Mouse (Mus musculus) liver, postnatal 0 days (tissue): ENCODE data around the gene Numb. TPM values are rescaled to one million over a fixed set of nuclear protein-coding genes. Genes with fewer than 3 reads are reported as not detected.

Experiments used
- ATAC-seq: fragments of 200-750 bp; cut with Nextera tagmentation; 2 replicates; pipeline ENCODE4 v1.8.0; 2017; ENCODE audit warnings: mild to moderate bottlenecking, moderate library complexity
- DNase-seq: peaks from one replicate; pipeline ENCODE4 v3.0.0-alpha.2; 2016
- H3K27ac ChIP-seq: fragments of 300-500 bp; sonication (generic); 2 replicates; pipeline ENCODE4 v1.5.1; 2014; ENCODE audit warnings: antibody characterized with exemption, moderate library complexity, mild to moderate bottlenecking, low read depth
- H3K27me3 ChIP-seq: fragments of 300-500 bp; sonication (generic); 2 replicates; pipeline ENCODE4 v1.6.1; 2014; ENCODE audit warnings: low read length, control low read depth, mixed read lengths; ENCODE audit not compliant: insufficient read depth
- H3K36me3 ChIP-seq: fragments of 300-500 bp; sonication (generic); replicated peaks from 2 replicates; pipeline ENCODE4 v1.6.1; 2014; ENCODE audit warnings: mild to moderate bottlenecking, control low read depth, low read length, moderate library complexity, mixed read lengths; ENCODE audit not compliant: insufficient read depth
- H3K4me1 ChIP-seq: fragments of 300-500 bp; sonication (generic); 2 replicates; pipeline ENCODE4 v1.6.1; 2014; ENCODE audit warnings: antibody characterized with exemption, mild to moderate bottlenecking, control low read depth; ENCODE audit not compliant: insufficient read depth
- H3K4me2 ChIP-seq: fragments of 300-500 bp; sonication (generic); 2 replicates; pipeline ENCODE4 v1.6.1; 2014; ENCODE audit warnings: low read depth, mild to moderate bottlenecking, low read length, moderate library complexity, mixed read lengths
- H3K4me3 ChIP-seq: fragments of 300-500 bp; sonication (generic); 2 replicates; pipeline ENCODE4 v1.5.1; 2014; ENCODE audit warnings: low read depth, low read length
- H3K9ac ChIP-seq: fragments of 300-500 bp; sonication (generic); replicated peaks from 2 replicates; pipeline ENCODE4 v1.6.1; 2014; ENCODE audit warnings: mild to moderate bottlenecking, moderate library complexity
- H3K9me3 ChIP-seq: fragments of 300-500 bp; sonication (generic); 2 replicates; pipeline ENCODE4 v1.6.1; 2016; ENCODE audit warnings: mild to moderate bottlenecking, control low read depth, low read length, mixed read lengths
- CTCF ChIP-seq: sonication (generic); IDR thresholded peaks from 2 replicates; pipeline ENCODE4 v1.5.1; 2016; ENCODE audit warnings: antibody characterized with exemption, low read depth
- EP300 ChIP-seq: IDR thresholded peaks from 2 replicates; pipeline ENCODE4 v1.6.1; 2016; ENCODE audit warnings: antibody characterized with exemption, low read depth, mild to moderate bottlenecking
- WGBS: fragments of 180-500 bp; shearing (Covaris S2); extraction: QIAGEN DNeasy Blood & Tissue Kit; methylation state at CpG from one replicate; pipeline ENCODE4 v1.1.7; 2014; ENCODE audit not compliant: insufficient replicate concordance; 5-methylcytosine and 5-hydroxymethylcytosine counted together
- polyA plus RNA-seq: library from polyadenylated mRNA; unstranded; fragments of >200 nt; fragmentation: Nextera tagmentation; extraction: Ambion mirVana; gene quantifications from 2 replicates; pipeline ENCODE4 v1.2.1, GENCODE M21; 2015

The Numb gene
- polyA plus RNA-seq, 1 experiment from 2014 or later, result 14.5 TPM

DNA sequence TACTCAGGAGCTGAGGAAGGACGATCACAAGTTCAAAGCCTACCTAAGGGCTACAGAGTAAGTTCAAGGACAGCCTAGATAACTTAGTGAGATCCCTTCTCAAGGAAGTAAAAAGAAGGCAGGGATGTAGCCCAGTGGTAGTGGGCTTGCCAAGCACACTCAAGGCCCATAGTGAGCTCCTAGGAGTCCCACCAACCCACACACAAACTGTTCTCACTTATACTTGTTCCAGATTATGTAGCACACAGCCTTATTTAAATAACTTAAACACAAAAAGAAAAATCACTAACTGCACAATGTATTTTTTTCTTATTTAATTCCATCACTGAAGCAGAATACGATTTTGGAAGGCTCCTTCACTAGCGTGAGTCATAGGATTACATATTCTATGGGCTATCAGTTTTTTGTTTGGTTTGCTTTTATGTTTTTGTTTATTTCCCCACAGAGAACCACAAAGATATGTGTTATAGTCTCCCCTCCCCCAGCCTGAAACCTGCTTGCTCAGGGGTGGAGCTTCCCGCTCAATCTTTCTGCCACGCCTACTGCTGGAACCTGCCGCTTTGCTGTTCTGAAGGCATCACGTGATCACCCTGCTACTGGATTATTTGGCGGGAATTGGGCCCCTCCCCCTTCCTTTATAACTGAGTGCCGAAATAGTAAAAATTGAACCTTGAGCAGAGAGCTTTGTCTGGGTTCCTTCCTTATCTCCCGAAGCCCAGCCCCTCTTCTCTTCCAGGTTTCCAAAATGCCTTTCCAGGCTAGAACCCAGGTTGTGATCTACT is 80.1 kb downstream of the Numb start:
- H3K4me1 ChIP-seq, result no peaks in the 10 kb centered on the region
- no peak for DNase-seq
- H3K4me3 ChIP-seq, result no peak overlapping the region
- no peak for ATAC-seq
- H3K9me3 ChIP-seq, result no peaks in the 10 kb centered on the region
- 85% methylated on average over 10 of the region's 10 CpGs for WGBS
- H3K27me3 ChIP-seq, result no peaks in the 10 kb centered on the region
- H3K9ac ChIP-seq, result no peak overlapping the region
- peaks cover 21% of the 10 kb centered on the region for H3K36me3 ChIP-seq
- H3K27ac ChIP-seq, result no peak overlapping the region
- H3K4me2 ChIP-seq, result no peak overlapping the region
- TF ChIP-seq EP300 (no peak), CTCF (no peak)

DNA sequence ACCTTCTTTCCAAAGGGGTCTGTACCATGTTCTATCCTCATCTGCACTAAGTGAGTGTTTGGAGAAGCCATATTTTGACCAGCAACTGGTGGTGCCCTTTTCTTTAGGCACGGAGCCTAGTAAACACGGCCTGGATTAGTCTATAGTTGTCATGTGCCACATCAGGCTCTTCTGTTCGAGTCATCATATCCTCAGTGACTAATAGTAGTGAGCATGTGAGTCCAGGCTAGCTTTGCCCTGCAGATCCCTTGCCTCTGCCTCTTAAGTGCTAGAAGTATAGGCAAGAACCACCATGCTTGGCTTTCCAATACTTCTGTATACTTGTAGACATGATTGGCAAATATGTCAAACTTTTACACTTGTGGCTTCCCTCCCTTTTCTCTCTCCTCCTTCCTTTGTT is 87.8 kb downstream of the Numb start:
- ATAC-seq (no peak), DNase-seq (no peak)
- no peak overlapping the region for H3K9ac ChIP-seq
- TF ChIP-seq EP300 (no peak), CTCF (no peak)
- WGBS, result 92% methylated on average over 3 of the region's 3 CpGs
- H3K27me3 ChIP-seq, result no peaks in the 10 kb centered on the region
- H3K4me3 ChIP-seq, result no peak overlapping the region
- H3K36me3 ChIP-seq, result peaks cover 28% of the 10 kb centered on the region
- no peaks in the 10 kb centered on the region for H3K9me3 ChIP-seq
- no peaks in the 10 kb centered on the region for H3K4me1 ChIP-seq
- no peak overlapping the region for H3K27ac ChIP-seq
- no peak overlapping the region for H3K4me2 ChIP-seq

DNA sequence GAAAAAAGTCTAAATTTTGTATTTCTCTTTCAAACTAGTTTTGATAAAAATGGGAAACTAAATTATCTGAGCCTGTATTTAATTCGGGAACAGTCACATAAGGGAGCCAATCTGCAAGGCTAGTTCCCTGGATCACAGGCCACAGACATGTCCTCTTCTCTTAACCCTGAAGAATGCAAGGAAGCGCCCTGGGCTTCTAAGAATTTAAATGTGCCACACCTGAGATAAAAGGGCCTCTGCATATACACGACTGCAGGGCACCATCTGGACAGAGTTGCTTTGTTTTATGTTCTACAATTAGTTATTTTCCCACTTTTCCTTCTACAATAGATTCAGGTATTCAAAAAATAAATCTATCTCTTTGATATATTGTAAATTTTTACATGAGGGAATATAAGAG is 91.3 kb downstream of the Numb start:
- ATAC-seq, result no peak

DNA sequence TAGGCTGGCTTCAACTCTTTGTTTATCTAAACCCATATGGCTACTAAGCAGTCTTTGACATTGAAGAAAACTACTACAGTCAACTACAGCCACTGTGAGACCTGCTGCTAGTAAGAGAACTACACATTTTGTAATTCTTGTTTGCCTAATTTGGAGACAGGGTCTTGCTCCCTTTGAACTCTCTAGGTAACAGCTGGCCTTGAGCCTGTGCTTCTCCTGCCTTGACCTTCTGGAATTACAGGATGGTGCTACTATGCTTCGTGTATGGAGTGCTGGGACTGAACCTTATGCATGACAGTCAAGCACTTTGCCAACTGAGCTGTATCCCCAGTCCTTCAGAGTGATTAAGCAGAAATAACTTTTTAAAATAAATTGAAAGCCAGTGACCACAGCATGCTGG is 105.1 kb downstream of the Numb start:
- H3K9me3 ChIP-seq, result no peaks in the 10 kb centered on the region
- H3K27ac ChIP-seq, result no peak overlapping the region
- DNase-seq (no peak), ATAC-seq (no peak)
- no peak overlapping the region for H3K4me3 ChIP-seq
- no peaks in the 10 kb centered on the region for H3K4me1 ChIP-seq
- 54% methylated on average over 1 of the region's 1 CpGs for WGBS
- TF ChIP-seq EP300 (no peak), CTCF (no peak)
- H3K27me3 ChIP-seq, result no peaks in the 10 kb centered on the region
- H3K4me2 ChIP-seq, result no peak overlapping the region
- H3K9ac ChIP-seq, result no peak overlapping the region
- H3K36me3 ChIP-seq, result peaks cover 10% of the 10 kb centered on the region

More for the DNA sequence above, 91.3 kb downstream of the Numb start:
- peaks cover 21% of the 10 kb centered on the region for H3K36me3 ChIP-seq
- H3K9ac ChIP-seq, result no peak overlapping the region
- WGBS, result 64% methylated on average over 3 of the region's 3 CpGs
- no peak for DNase-seq
- no peak overlapping the region for H3K27ac ChIP-seq
- H3K4me2 ChIP-seq, result no peak overlapping the region
- no peak overlapping the region for H3K4me3 ChIP-seq
- TF ChIP-seq CTCF, result no peak
- no peak for TF ChIP-seq EP300
- H3K27me3 ChIP-seq, result no peaks in the 10 kb centered on the region
- H3K4me1 ChIP-seq, result no peaks in the 10 kb centered on the region
- no peaks in the 10 kb centered on the region for H3K9me3 ChIP-seq

DNA sequence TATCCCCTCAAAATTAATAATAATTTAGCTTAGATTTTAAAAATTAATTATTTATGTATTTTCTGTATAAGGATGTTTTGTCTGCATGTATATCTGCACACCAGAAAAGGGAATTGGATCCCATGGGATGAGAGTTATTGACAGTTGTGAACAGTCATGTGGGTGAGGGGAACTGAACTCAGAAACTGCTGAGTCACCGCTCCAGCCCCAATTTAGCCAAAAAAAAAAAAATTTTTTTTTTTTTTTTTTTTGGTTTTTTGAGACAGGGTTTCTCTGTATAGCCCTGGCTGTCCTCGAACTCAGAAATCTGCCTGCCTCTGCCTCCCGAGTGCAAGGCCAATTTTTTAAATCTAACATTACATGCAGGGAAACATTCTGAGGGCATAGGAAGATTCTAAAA is 109.8 kb downstream of the Numb start:
- peaks cover 21% of the 10 kb centered on the region for H3K36me3 ChIP-seq
- H3K27ac ChIP-seq, result no peak overlapping the region
- no peak for TF ChIP-seq EP300
- no peak for TF ChIP-seq CTCF
- H3K4me3 ChIP-seq, result no peak overlapping the region
- WGBS, result 68% methylated on average over 3 of the region's 3 CpGs
- H3K9me3 ChIP-seq, result peaks cover 2% of the 10 kb centered on the region; the same call in 1 of the 2 replicates
- DNase-seq (no peak), ATAC-seq (no peak)
- no peak overlapping the region for H3K9ac ChIP-seq
- no peaks in the 10 kb centered on the region for H3K4me1 ChIP-seq
- no peak overlapping the region for H3K4me2 ChIP-seq
- no peaks in the 10 kb centered on the region for H3K27me3 ChIP-seq

DNA sequence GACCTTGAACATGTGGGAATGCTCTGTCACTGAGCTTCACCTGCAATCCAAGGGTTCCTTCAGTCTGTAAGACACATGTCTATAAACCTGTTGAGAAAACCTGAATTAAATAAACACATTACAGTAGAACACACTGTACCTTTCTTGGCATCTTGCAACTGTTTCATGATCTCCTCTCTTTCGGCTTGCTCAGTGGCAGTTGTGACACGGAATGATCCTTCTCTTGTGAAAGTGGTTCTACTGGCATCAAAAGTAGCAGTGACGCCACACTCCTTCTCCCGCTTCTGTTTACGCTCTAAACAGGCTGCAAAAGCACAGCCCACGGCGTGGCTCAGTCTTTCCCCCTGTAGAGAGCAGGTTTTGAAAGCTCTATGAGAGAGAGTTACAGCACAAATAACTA is 118.1 kb downstream of the Numb start:
- Histone ChIP-seq H3K36me3 (peaks cover 73% of the 10 kb centered on the region), H3K4me3 (no peak overlapping the region), H3K4me2 (no peak overlapping the region), H3K27ac (no peak overlapping the region), H3K9me3 (peaks cover 14% of the 10 kb centered on the region), H3K4me1 (no peaks in the 10 kb centered on the region), H3K9ac (no peak overlapping the region), H3K27me3 (no peaks in the 10 kb centered on the region)
- DNase-seq, result no peak
- TF ChIP-seq EP300 (no peak), CTCF (no peak)
- ATAC-seq, result no peak
- 87% methylated on average over 7 of the region's 7 CpGs for WGBS
